Comparison of ENCODE assay signal across 20 mouse cellular contexts in the genomic region with DNA sequence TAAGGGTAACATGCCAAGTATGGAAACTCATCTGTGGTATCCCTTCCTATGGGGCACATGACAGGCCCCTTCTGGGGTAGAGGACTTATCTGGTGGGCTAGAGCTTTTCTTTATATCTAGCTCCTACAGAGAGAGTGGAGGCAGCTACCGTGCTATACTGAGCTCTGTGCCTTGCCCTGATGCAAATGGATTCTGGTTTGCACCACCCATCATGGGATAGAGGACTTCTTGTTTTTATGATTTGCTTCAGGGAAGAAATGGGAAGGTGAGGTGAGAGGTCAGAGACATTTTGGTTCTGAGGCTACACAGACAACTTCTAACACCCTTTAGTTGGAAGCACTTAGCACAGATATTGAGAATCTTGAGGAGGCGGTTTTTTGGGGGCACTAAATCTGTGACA.
DNase-seq lines count a peak whose midpoint lies in the region; ATAC-seq and TF ChIP-seq lines count a peak whose summit lies in the region.
"Had no signal": no experiment of that assay in that cellular context is flagged by ENCODE, and none has a peak within 500 bp of the region (broad histone marks: within the 10 kb centered on the region; RNA-seq: fewer than 3 reads in every experiment).

No protein-coding gene starts in this region.

- no peak for TF ChIP-seq CTCF in lung, postnatal 0 days (IDR thresholded peaks at IDR 0.05)
- TF ChIP-seq CTCF in cerebellum, adult 2 months (IDR thresholded peaks at IDR 0.05; ENCODE audit: borderline replicate concordance, insufficient read depth, low read depth, low read length) = no peak

- peaks cover 6% of the 10 kb centered on the region; the same call in 1 of the 2 replicates for H3K9me3 ChIP-seq in lung, postnatal 0 days (ENCODE audit: low read length)
- H3K9me3 ChIP-seq: forebrain, embryonic 15.5 days had no signal

- peak overlapping the region; percentile 54; the same call in 1 of the 2 replicates for H3K27ac ChIP-seq in lung, postnatal 0 days (ENCODE audit: low read length)
- peak overlapping the region; percentile 58 for H3K27ac ChIP-seq in brown adipose tissue, adult 24 weeks (replicated peaks; ENCODE audit: low read depth, low read length)
- H3K27ac ChIP-seq in cerebellum, adult 2 months (ENCODE audit: insufficient read depth, low read length) = no peak overlapping the region
- H3K27ac ChIP-seq: forebrain, embryonic 15.5 days; hindbrain, embryonic 10.5 days had no signal

- H3K36me3 ChIP-seq in lung, postnatal 0 days (ENCODE audit: insufficient read depth, low read length) = no peaks in the 10 kb centered on the region
- H3K36me3 ChIP-seq: forebrain, embryonic 15.5 days; heart, embryonic 12.5 days; hindbrain, embryonic 10.5 days had no signal

- TF ChIP-seq POLR2A in cerebellum, adult 2 months (IDR thresholded peaks at IDR 0.05; ENCODE audit: borderline replicate concordance, insufficient read depth, low read length) = no peak

- no peak overlapping the region for H3K9ac ChIP-seq in lung, postnatal 0 days (replicated peaks; ENCODE audit: low read depth)
- H3K9ac ChIP-seq: forebrain, embryonic 15.5 days; heart, embryonic 12.5 days; lung, embryonic 14.5 days had no signal

- no peak overlapping the region for H3K4me3 ChIP-seq in lung, postnatal 0 days (ENCODE audit: low read depth, low read length)
- no peak overlapping the region for H3K4me3 ChIP-seq in brown adipose tissue, adult 24 weeks (ENCODE audit: insufficient read depth, low read depth, low read length)
- no peak overlapping the region for H3K4me3 ChIP-seq in cerebellum, adult 2 months (replicated peaks; ENCODE audit: insufficient read depth, low read depth, low read length)
- H3K4me3 ChIP-seq: forebrain, embryonic 15.5 days; heart, embryonic 12.5 days; hindbrain, embryonic 10.5 days had no signal

- H3K4me2 ChIP-seq in lung, postnatal 0 days (replicated peaks; ENCODE audit: low read depth, low read length) = no peak overlapping the region
- H3K4me2 ChIP-seq: forebrain, embryonic 15.5 days; heart, embryonic 12.5 days; lung, embryonic 14.5 days; midbrain, embryonic 11.5 days had no signal

- no peak for TF ChIP-seq EP300 in lung, postnatal 0 days (IDR thresholded peaks at IDR 0.05)

- peak; percentile 23; the same call in 1 of the 2 replicates for ATAC-seq in lung, postnatal 0 days
- peak; percentile 71 for ATAC-seq in megakaryocyte, adult 5-6 weeks (ENCODE audit: poor library complexity, severe bottlenecking)
- ATAC-seq: forebrain, embryonic 15.5 days; hindbrain, embryonic 16.5 days had no signal

- DNase-seq in lung, postnatal 0 days (ENCODE audit: low spot score) = no peak
- no peak for DNase-seq in lung, postnatal 25 days (ENCODE audit: low spot score)
- DNase-seq in urinary bladder, postnatal 4 days (ENCODE audit: low spot score in 2 of 2) = no peak
- no peak for DNase-seq in cerebellum, adult 2 months
- DNase-seq in embryo, embryonic 10 days (ENCODE audit: low spot score) = no peak
- DNase-seq: adrenal gland, postnatal 25 days; cerebellum, adult 11-12 months; cerebellum, postnatal 25 days; gastrocnemius, postnatal 10 days; heart, postnatal 10 days; right cerebral cortex, postnatal 14 days; thymus, postnatal 14 days had no signal

- WGBS in lung, postnatal 0 days = 72% methylated on average over 2 of the region's 2 CpGs
- WGBS in cerebellum, adult 2 months = 85% methylated on average over 2 of the region's 2 CpGs

- no peaks in the 10 kb centered on the region for H3K4me1 ChIP-seq in lung, postnatal 0 days (ENCODE audit: insufficient read depth, low read depth, low read length)
- H3K4me1 ChIP-seq in brown adipose tissue, adult 24 weeks (ENCODE audit: control insufficient read depth, insufficient read depth, insufficient read length, low read length) = no peaks in the 10 kb centered on the region
- H3K4me1 ChIP-seq in cerebellum, adult 2 months (ENCODE audit: control insufficient read depth, insufficient read depth, low read length) = no peaks in the 10 kb centered on the region
- H3K4me1 ChIP-seq: forebrain, embryonic 15.5 days; heart, embryonic 12.5 days; hindbrain, embryonic 10.5 days had no signal

- H3K27me3 ChIP-seq in lung, postnatal 0 days (replicated peaks; ENCODE audit: insufficient read depth, low read length) = no peaks in the 10 kb centered on the region
- H3K27me3 ChIP-seq in cerebellum, adult 2 months (ENCODE audit: control insufficient read depth, insufficient read depth, low read length) = no peaks in the 10 kb centered on the region
- H3K27me3 ChIP-seq: forebrain, embryonic 15.5 days; heart, embryonic 12.5 days had no signal
